Mouse (Mus musculus) megakaryocyte, embryonic 14.5 days (primary cell): ENCODE measurements around the gene Zfp536.

Experiments used
- FLI1 ChIP-seq: IDR thresholded peaks from 2 replicates; pipeline ENCODE4 v1.6.1; 2012; ENCODE audit warnings: low read length, inconsistent platforms, mixed read lengths
- GATA1 ChIP-seq: IDR thresholded peaks from 3 replicates; pipeline ENCODE4 v1.6.1; 2012; ENCODE audit warnings: mixed read lengths, low read length, inconsistent platforms, borderline replicate concordance

- TF ChIP-seq GATA1 (no peak), FLI1 (no peak)
These were observed 27.7 kb upstream of the Zfp536 start for GRCm38 (mm10) chr7:37801160-37801559.
